Mouse (Mus musculus) forebrain, embryonic 15.5 days (tissue): ENCODE results near the gene Nfkbie. TPM values are rescaled to one million over a fixed set of nuclear protein-coding genes. Genes with fewer than 3 reads are reported as not detected.

ENCODE experiments used
- ATAC-seq: fragments of 200-750 bp; cut with Nextera tagmentation; replicated peaks from 2 replicates; pipeline ENCODE4 v1.8.0; 2017; ENCODE audit warnings: mild to moderate bottlenecking, moderate TSS enrichment, moderate library complexity
- H3K27ac ChIP-seq: fragments of 300-500 bp; sonication (generic); replicated peaks from 2 replicates; pipeline ENCODE4 v1.5.1; 2015; ENCODE audit warnings: mild to moderate bottlenecking, inconsistent platforms
- H3K27me3 ChIP-seq: fragments of 300-500 bp; sonication (generic); 2 replicates; pipeline ENCODE4 v1.6.1; 2015; ENCODE audit warnings: inconsistent platforms
- H3K36me3 ChIP-seq: fragments of 300-500 bp; sonication (generic); 2 replicates; pipeline ENCODE4 v1.6.1; 2015; ENCODE audit warnings: mild to moderate bottlenecking, inconsistent platforms
- H3K4me1 ChIP-seq: fragments of 300-500 bp; sonication (generic); 2 replicates; pipeline ENCODE4 v1.6.1; 2015; ENCODE audit warnings: inconsistent platforms
- H3K4me2 ChIP-seq: fragments of 300-500 bp; sonication (generic); replicated peaks from 2 replicates; pipeline ENCODE4 v1.6.1; 2015; ENCODE audit warnings: mild to moderate bottlenecking, inconsistent platforms
- H3K4me3 ChIP-seq: fragments of 300-500 bp; sonication (generic); 2 replicates; pipeline ENCODE4 v1.5.1; 2015; ENCODE audit warnings: mild to moderate bottlenecking, inconsistent platforms
- H3K9ac ChIP-seq: fragments of 300-500 bp; sonication (generic); replicated peaks from 2 replicates; pipeline ENCODE4 v1.6.1; 2015; ENCODE audit warnings: mild to moderate bottlenecking, inconsistent platforms
- H3K9me3 ChIP-seq: fragments of 300-500 bp; sonication (generic); 2 replicates; pipeline ENCODE4 v1.6.1; 2016; ENCODE audit warnings: inconsistent platforms
- WGBS: fragments of 180-500 bp; shearing (Covaris S2); methylation state at CpG from one replicate; pipeline ENCODE4 v1.1.7; 2015; ENCODE audit warnings: mixed read lengths; 5-methylcytosine and 5-hydroxymethylcytosine counted together
- polyA plus RNA-seq: library from polyadenylated mRNA; unstranded; fragments of >200 nt; fragmentation: Nextera tagmentation; extraction: Ambion mirVana; gene quantifications from 2 replicates; pipeline ENCODE4 v1.2.1, GENCODE M21; 2015

Nfkbie gene
- polyA plus RNA-seq, 1 experiment from 2014 or later = 4.6 TPM

- 70% methylated on average over 15 of the region's 15 CpGs for WGBS
- H3K4me2 ChIP-seq = no peak overlapping the region
- no peaks in the 10 kb centered on the region for H3K36me3 ChIP-seq
Measured at GRCm38 (mm10) chr17:45606992-45607879, 51.7 kb downstream of the Nfkbie start.

DNA sequence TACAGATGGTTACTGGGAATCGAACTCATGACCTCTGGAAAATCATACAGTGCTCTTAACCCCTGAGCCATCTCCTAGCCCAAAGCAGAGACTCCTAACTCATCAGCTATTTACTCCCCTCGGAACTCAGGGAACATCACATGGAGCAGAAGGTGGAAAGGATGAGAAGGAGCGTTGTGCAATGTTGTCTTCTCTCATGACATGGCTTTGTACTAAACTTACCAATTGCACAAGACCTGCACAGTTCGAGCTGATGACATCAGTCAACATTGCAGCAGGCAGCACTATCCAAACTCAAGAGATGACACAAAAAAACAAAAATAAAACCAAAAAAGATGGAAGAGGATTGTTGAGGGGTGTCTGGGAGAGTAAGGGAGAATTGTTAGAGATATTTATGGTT lies 52.9 kb downstream of the Nfkbie start:
- 93% methylated on average over 4 of the region's 4 CpGs for WGBS
- H3K27me3 ChIP-seq = no peaks in the 10 kb centered on the region
- H3K27ac ChIP-seq = no peak overlapping the region
- H3K9ac ChIP-seq = no peak overlapping the region
- no peaks in the 10 kb centered on the region for H3K4me1 ChIP-seq
- H3K4me3 ChIP-seq = no peak overlapping the region
- ATAC-seq = no peak
- no peak overlapping the region for H3K4me2 ChIP-seq
- H3K36me3 ChIP-seq = no peaks in the 10 kb centered on the region
- H3K9me3 ChIP-seq = no peaks in the 10 kb centered on the region

More at GRCm38 (mm10) chr17:45606992-45607879, 51.7 kb downstream of the Nfkbie start:
- H3K4me3 ChIP-seq = no peak overlapping the region
- no peak overlapping the region for H3K9ac ChIP-seq
- no peaks in the 10 kb centered on the region for H3K9me3 ChIP-seq
- H3K27ac ChIP-seq = no peak overlapping the region
- H3K4me1 ChIP-seq = no peaks in the 10 kb centered on the region
- H3K27me3 ChIP-seq = peaks cover 2% of the 10 kb centered on the region; the same call in 1 of the 2 replicates
- ATAC-seq = no peak

- Histone ChIP-seq H3K27me3 (no peaks in the 10 kb centered on the region), H3K4me1 (no peaks in the 10 kb centered on the region), H3K4me2 (no peak overlapping the region), H3K36me3 (no peaks in the 10 kb centered on the region), H3K27ac (no peak overlapping the region), H3K9me3 (no peaks in the 10 kb centered on the region), H3K9ac (no peak overlapping the region), H3K4me3 (no peak overlapping the region)
- ATAC-seq = no peak
- 32% methylated on average over 5 of the region's 5 CpGs for WGBS
Measured at GRCm38 (mm10) chr17:45610144-45610866, 54.8 kb downstream of the Nfkbie start.

DNA sequence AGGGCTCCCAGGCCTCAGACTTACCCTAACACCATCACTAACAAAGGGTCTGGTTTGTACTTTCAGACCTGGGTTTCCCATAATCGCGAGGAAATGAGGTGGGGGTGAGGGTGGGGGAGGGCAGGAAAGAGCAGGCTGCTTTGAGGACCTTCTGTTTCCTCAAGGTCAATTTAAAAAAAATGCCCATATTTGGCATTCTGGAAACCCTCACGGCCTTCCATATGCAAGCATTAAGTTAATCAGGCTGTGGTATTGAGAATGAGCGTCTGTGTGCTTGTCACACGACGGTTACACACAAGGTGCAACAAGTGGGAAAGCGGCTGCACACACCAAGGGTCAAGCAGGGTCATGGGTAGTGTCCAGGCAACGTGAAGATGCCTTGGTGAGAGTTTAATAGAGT lies 56.5 kb downstream of the Nfkbie start:
- Histone ChIP-seq H3K4me2 (no peak overlapping the region), H3K4me1 (no peaks in the 10 kb centered on the region), H3K4me3 (no peak overlapping the region), H3K27me3 (no peaks in the 10 kb centered on the region), H3K27ac (no peak overlapping the region), H3K9ac (no peak overlapping the region), H3K36me3 (no peaks in the 10 kb centered on the region), H3K9me3 (no peaks in the 10 kb centered on the region)
- 84% methylated on average over 8 of the region's 8 CpGs for WGBS
- ATAC-seq = no peak

Other genes with a start within 250 kb of the Nfkbie start
- gene Cdc5l, start 122.0 kb upstream of the Nfkbie start, polyA plus RNA-seq = 69.5 and 74.5 TPM in 2 replicates
- 1.4 and 1.7 TPM in 2 replicates for gene Spats1, start 80.3 kb upstream of the Nfkbie start, polyA plus RNA-seq
- gene Aars2, start 48.9 kb upstream of the Nfkbie start, polyA plus RNA-seq = 17.3 and 17.4 TPM in 2 replicates
- 4.7 and 4.8 TPM in 2 replicates for gene Tcte1, start 32.3 kb upstream of the Nfkbie start, polyA plus RNA-seq
- 34.5 and 36.2 TPM in 2 replicates for gene Tmem151b, start 6.0 kb upstream of the Nfkbie start, polyA plus RNA-seq
- 97.9 and 99.8 TPM in 2 replicates for gene Slc35b2, start 8.2 kb downstream of the Nfkbie start, polyA plus RNA-seq
- gene Hsp90ab1, start 17.6 kb downstream of the Nfkbie start, polyA plus RNA-seq = 1,627 and 1,637 TPM in 2 replicates
- gene Slc29a1, start 43.9 kb downstream of the Nfkbie start, polyA plus RNA-seq = 62.5 and 63.7 TPM in 2 replicates
- not detected in 2 replicates for gene Mymx, start 46.4 kb downstream of the Nfkbie start, polyA plus RNA-seq
- 0.83 and 1.00 TPM in 2 replicates for gene Capn11, start 103.6 kb downstream of the Nfkbie start, polyA plus RNA-seq
- 122 and 125 TPM in 2 replicates for gene Mrpl14, start 130.6 kb downstream of the Nfkbie start, polyA plus RNA-seq
- gene Tmem63b, start 131.2 kb downstream of the Nfkbie start, polyA plus RNA-seq = 124 and 125 TPM in 2 replicates
- gene 1600014C23Rik, start 178.1 kb downstream of the Nfkbie start, polyA plus RNA-seq = 0.41 TPM in 1 of 2 replicates, not detected in the other